Mouse (Mus musculus) intestine, embryonic 14.5 days (tissue): ENCODE measurements at regions not wholly inside any gene's neighbourhood (a gene's known extent, or its start where the extent isn't known, plus 50 kb on each side); places are given as distances from the start of the nearest gene placed in this dataset.

Experiments used
- ATAC-seq: fragments of 200-750 bp; cut with Nextera tagmentation; replicated peaks from 2 replicates; pipeline ENCODE4 v1.8.0; 2017; ENCODE audit warnings: low read depth, moderate number of reproducible peaks, moderate TSS enrichment, moderate library complexity; ENCODE audit not compliant: low FRiP score, low TSS enrichment
- DNase-seq: peaks from one replicate; pipeline ENCODE4 v3.0.0-alpha.2; 2018; ENCODE audit warnings: low spot score
- H3K27ac ChIP-seq: fragments of 300-500 bp; sonication (generic); 2 replicates; pipeline ENCODE4 v1.5.1; 2014; ENCODE audit warnings: low read depth, mild to moderate bottlenecking, control low read depth
- H3K27me3 ChIP-seq: fragments of 300-500 bp; sonication (generic); replicated peaks from 2 replicates; pipeline ENCODE4 v1.6.1; 2014; ENCODE audit warnings: low read length, control low read depth; ENCODE audit not compliant: control insufficient read depth, insufficient read depth
- H3K36me3 ChIP-seq: fragments of 300-500 bp; sonication (generic); 2 replicates; pipeline ENCODE4 v1.6.1; 2014; ENCODE audit warnings: low read length, control low read depth; ENCODE audit not compliant: control insufficient read depth, insufficient read depth
- H3K4me1 ChIP-seq: fragments of 300-500 bp; sonication (generic); replicated peaks from 2 replicates; pipeline ENCODE4 v1.6.1; 2014; ENCODE audit warnings: low read length, control low read depth, mixed read lengths; ENCODE audit not compliant: control insufficient read depth, insufficient read depth
- H3K4me2 ChIP-seq: fragments of 300-500 bp; sonication (generic); 2 replicates; pipeline ENCODE4 v1.6.1; 2014; ENCODE audit warnings: low read length
- H3K4me3 ChIP-seq: fragments of 300-500 bp; sonication (generic); 2 replicates; pipeline ENCODE4 v1.5.1; 2014; ENCODE audit warnings: low read depth, low read length, control low read depth, mixed read lengths
- H3K9ac ChIP-seq: fragments of 300-500 bp; sonication (generic); 2 replicates; pipeline ENCODE4 v1.6.1; 2014; ENCODE audit warnings: mild to moderate bottlenecking, low read length
- H3K9me3 ChIP-seq: fragments of 300-500 bp; sonication (generic); 2 replicates; pipeline ENCODE4 v1.6.1; 2016; ENCODE audit warnings: low read length, control low read depth; ENCODE audit not compliant: control insufficient read depth
- WGBS: fragments of 180-500 bp; shearing (Covaris S2); extraction: QIAGEN DNeasy Blood & Tissue Kit; methylation state at CpG from one replicate; pipeline ENCODE4 v1.1.7; 2014; 5-methylcytosine and 5-hydroxymethylcytosine counted together

DNA sequence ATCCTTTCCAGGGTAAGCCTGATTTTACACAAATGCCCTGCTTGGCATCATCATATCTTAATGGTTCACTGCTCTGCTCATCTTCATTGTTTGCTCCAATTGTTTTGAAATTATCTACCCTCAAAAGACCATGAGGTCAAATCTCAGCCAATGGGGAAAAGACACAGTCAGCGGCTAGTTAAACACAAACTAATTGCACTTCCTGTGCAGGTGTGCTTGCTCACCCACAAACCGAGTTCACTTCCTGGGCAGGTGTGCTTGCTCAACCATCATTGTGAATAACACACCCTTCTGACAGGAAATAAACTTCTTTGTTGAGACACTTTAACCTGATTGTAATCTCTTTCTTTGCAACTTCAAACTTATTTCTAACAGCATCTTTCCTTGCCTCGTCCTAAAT is 75.8 kb upstream of the Ngly1 start:
- H3K27me3 ChIP-seq: no peaks in the 10 kb centered on the region
- H3K4me2 ChIP-seq: no peak overlapping the region
- H3K9me3 ChIP-seq: no peaks in the 10 kb centered on the region
- DNase-seq: no peak
- WGBS: 59% methylated on average over 3 of the region's 3 CpGs
- no peak overlapping the region for H3K4me3 ChIP-seq
- H3K36me3 ChIP-seq: no peaks in the 10 kb centered on the region
- no peak overlapping the region for H3K27ac ChIP-seq
- no peaks in the 10 kb centered on the region for H3K4me1 ChIP-seq
- no peak for ATAC-seq
- no peak overlapping the region for H3K9ac ChIP-seq

DNA sequence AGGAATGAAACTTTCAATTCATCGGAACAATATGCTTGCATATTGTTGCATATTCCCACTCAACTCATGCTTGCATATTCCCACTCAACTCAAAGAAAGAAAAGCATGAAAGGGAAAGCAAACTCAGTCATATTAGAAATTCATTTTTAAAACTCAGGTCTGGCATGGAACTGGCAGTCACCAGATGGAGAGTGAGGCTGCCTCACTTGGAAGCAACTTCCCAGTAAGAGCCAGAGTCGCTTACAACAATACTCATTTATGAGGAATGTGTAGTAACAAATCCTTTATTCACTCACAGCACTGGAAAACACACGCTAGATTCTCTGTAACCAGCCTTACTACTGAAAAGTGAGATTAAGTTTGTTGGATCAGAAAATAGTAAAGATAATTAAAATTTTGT is 70.9 kb upstream of the Ngly1 start:
- DNase-seq: no peak
- Histone ChIP-seq H3K9ac (no peak overlapping the region), H3K4me2 (no peak overlapping the region), H3K4me1 (no peaks in the 10 kb centered on the region), H3K4me3 (no peak overlapping the region), H3K27me3 (no peaks in the 10 kb centered on the region), H3K36me3 (no peaks in the 10 kb centered on the region), H3K27ac (no peak overlapping the region), H3K9me3 (no peaks in the 10 kb centered on the region)
- ATAC-seq: no peak
- 90% methylated on average over 3 of the region's 3 CpGs for WGBS

DNA sequence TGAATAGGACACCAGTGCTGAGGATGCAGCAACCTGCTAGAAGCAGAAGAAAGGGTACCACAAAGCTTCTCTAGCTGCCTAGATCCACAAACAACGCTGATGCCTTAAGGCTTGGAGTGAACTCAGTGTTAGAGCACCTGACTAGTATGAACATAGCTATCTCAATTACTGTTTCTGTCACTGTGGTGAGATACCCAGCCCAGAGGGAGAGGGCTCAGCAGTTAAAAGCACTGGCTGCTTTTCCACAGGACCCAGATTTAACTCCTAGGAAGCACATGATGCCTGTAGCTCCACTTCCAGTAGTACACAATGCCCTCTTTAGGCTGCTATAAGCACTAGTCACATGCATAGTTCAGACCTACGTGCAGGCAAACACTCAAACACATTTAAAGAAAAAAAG is 67.3 kb upstream of the Ngly1 start:
- DNase-seq (no peak), ATAC-seq (no peak)
- Histone ChIP-seq H3K4me2 (no peak overlapping the region), H3K4me1 (no peaks in the 10 kb centered on the region), H3K36me3 (no peaks in the 10 kb centered on the region), H3K9ac (no peak overlapping the region), H3K9me3 (no peaks in the 10 kb centered on the region), H3K27me3 (no peaks in the 10 kb centered on the region), H3K27ac (no peak overlapping the region), H3K4me3 (no peak overlapping the region)
- WGBS: 73% methylated on average over 2 of the region's 2 CpGs

DNA sequence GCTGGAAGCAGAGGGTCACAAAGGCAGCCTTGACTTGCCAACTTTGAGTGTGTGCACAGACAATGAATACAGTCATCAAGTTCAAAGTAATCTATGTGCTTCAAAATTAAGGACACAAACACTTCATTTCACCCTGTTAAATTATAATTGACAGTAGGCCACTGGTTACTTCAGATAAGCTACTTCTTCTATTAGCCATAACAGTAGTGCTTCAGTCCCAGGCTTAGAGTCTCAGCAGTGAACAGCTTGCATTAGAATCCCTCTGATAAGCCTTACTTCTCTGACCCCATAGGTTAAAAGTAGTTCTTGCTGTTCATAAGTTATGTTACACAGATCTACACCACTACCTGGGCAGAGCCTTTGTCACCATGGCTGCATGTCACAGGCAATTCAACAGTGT is 63.8 kb upstream of the Ngly1 start:
- Histone ChIP-seq H3K36me3 (no peaks in the 10 kb centered on the region), H3K9me3 (no peaks in the 10 kb centered on the region), H3K9ac (no peak overlapping the region), H3K4me1 (no peaks in the 10 kb centered on the region), H3K4me3 (no peak overlapping the region), H3K27me3 (no peaks in the 10 kb centered on the region), H3K27ac (no peak overlapping the region), H3K4me2 (no peak overlapping the region)
- ATAC-seq: no peak
- DNase-seq: no peak
